Mouse (Mus musculus): ENCODE measurements around the gene Scap.

Gene Scap

GRCm38 (mm10) chr9:110384369-110384929 is 51.4 kb downstream of the Scap start:
- DNase-seq (ENCODE audit: low spot score) = no peak

GRCm38 (mm10) chr9:110388011-110388410 is 54.9 kb downstream of the Scap start:
- no peak for DNase-seq (ENCODE audit: low spot score)

- no peak for DNase-seq (ENCODE audit: low spot score)
Measured at GRCm38 (mm10) chr9:110390843-110391242, 57.8 kb downstream of the Scap start.

- no peak for DNase-seq (ENCODE audit: low spot score)
Measured at GRCm38 (mm10) chr9:110393295-110393694, 60.2 kb downstream of the Scap start.

- no peak for DNase-seq (ENCODE audit: low spot score)
Measured at GRCm38 (mm10) chr9:110400650-110401049, 67.6 kb downstream of the Scap start.

- no peak for DNase-seq (ENCODE audit: low spot score)
Measured at GRCm38 (mm10) chr9:110402731-110403130, 69.6 kb downstream of the Scap start.

- peak; percentile 11 for DNase-seq (ENCODE audit: low spot score)
Measured at GRCm38 (mm10) chr9:110403240-110403639, 70.2 kb downstream of the Scap start.

GRCm38 (mm10) chr9:110407311-110408098 is 74.4 kb downstream of the Scap start:
- peak; percentile 47 for DNase-seq (ENCODE audit: low spot score)

- peak; percentile 98 for DNase-seq (ENCODE audit: low spot score)
Measured at GRCm38 (mm10) chr9:110408099-110408773, 75.1 kb downstream of the Scap start, which contains the start of gene Ptpn23. TSS of gene Ptpn23 (minus strand) at chr9:110408213.

GRCm38 (mm10) chr9:110410908-110411887 is 78.1 kb downstream of the Scap start:
- DNase-seq (ENCODE audit: low spot score) = peak; percentile 94

GRCm38 (mm10) chr9:110412926-110413325 is 79.8 kb downstream of the Scap start:
- no peak for DNase-seq (ENCODE audit: low spot score)

- DNase-seq (ENCODE audit: low spot score) = peak; percentile 69
Measured at GRCm38 (mm10) chr9:110413785-110414184, 80.7 kb downstream of the Scap start.

- DNase-seq (ENCODE audit: low spot score) = no peak
Measured at GRCm38 (mm10) chr9:110419511-110420112, 86.5 kb downstream of the Scap start, which contains the start of gene Ngp. TSS of gene Ngp (plus strand) at chr9:110419747.

- DNase-seq (ENCODE audit: low spot score) = no peak
Measured at GRCm38 (mm10) chr9:110431241-110431640, 98.2 kb downstream of the Scap start.

- no peak for DNase-seq (ENCODE audit: low spot score)
Measured at GRCm38 (mm10) chr9:110433045-110433444, 100.0 kb downstream of the Scap start.
